Mouse (Mus musculus) right cerebral cortex, adult 18-20 months (tissue): ENCODE data around the gene Rcn3.
"Not testable (repeated sequence)": the region's sequence is repeated elsewhere in the genome, so short reads cannot be mapped to it uniquely, and the experiment has no call there.

Experiments
- DNase-seq: peaks from one replicate; pipeline ENCODE4 v3.0.0; 2022; ENCODE audit warnings: mixed read lengths

Rcn3 gene

DNA sequence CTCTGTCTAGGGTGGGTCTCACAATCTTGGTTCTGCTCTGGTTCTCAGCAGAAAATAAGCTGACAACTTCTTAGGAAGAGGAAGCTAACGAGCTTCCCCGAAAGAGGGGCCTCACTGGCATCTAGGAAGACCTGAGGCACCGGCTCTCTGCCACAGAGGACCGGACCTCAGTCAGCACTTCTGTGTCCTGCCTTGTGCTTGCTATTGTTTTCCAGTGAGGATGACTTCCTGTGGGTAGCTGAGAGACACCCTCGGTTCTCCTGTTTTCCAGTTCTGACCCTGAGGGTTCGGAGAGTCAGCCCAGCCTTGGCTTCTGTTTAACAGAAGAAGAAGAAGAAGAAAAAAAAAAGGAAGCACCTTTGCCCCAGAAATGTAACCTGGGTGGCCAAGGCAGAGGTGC is 5.5 kb upstream of the Rcn3 start:
- no peak for DNase-seq

DNA sequence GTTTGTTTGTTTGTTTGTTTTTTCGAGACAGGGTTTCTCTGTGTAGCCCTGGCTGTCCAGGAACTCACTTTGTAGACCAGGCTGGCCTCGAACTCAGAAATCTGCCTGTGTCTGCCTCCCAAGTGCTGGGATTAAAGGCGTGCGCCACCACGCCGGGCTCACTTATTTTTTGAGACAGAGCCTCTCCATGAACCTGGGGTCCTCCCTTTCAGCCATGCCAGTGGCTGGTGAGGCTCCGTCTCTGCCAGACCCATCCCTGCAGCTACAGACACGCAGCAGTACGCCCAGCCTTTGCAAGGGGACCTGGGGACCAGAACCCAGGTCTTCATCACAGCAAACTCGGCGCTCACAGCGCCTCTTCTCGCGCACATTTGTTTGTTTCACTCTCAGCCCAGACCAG is 3.9 kb upstream of the Rcn3 start:
- not testable (repeated sequence) for DNase-seq

DNA sequence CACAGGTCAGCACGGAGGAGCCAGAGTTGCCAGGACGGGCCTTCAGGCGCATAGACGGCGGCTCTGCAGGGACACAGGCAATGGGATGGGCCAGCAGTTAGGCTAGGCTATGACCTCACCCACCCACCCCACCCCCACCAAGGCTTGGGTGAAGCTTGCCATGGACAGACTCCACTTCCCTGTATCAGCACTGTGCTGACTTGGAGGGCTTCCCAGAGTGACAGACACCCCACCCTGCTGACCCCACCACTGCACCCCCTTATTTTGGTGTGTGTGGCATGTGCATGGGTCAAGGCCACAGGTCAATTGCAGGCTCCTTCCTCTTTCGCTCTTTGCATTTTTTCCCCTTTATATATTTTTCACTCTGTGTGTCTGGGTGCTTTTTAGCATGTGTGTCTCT is 3.3 kb upstream of the Rcn3 start:
- no peak for DNase-seq

DNA sequence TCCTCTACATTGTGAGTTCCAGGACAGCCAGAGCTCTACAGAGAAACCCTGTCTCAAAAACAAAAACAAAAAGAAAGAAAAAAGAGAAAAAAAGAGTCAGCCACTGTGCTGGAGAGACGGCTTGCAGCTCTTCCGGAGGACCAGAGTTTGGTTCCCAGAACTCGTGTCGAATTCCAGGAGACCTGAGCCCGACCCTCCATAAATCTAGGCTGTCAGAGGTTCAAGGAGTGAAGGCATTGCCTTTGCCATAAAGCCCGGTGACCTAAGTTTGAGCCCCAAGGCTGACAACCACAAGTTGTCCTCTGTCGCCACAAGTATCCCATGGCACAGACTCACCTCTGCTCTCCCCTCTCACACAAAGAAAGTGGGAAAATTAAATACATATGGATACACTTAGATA is 2.1 kb upstream of the Rcn3 start:
- no peak for DNase-seq

DNA sequence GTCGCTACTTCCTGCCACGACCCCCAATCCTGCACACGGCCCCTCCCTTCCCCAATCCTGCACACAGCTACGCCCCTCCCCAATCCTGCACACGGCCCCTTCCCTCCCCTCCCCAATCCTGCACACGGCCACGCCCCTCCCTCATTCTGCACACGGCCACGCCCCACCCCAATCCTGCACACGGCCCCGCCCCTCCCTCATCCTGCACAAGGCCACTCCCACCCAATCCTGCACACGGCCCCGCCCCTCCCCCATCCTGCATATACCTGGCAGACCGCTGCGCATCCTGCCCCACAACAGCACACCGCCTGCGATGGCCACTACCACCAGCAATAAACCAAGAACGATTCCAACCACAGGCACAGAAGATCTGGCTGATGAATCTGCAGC is 1.5 kb upstream of the Rcn3 start:
- DNase-seq = no peak

DNA sequence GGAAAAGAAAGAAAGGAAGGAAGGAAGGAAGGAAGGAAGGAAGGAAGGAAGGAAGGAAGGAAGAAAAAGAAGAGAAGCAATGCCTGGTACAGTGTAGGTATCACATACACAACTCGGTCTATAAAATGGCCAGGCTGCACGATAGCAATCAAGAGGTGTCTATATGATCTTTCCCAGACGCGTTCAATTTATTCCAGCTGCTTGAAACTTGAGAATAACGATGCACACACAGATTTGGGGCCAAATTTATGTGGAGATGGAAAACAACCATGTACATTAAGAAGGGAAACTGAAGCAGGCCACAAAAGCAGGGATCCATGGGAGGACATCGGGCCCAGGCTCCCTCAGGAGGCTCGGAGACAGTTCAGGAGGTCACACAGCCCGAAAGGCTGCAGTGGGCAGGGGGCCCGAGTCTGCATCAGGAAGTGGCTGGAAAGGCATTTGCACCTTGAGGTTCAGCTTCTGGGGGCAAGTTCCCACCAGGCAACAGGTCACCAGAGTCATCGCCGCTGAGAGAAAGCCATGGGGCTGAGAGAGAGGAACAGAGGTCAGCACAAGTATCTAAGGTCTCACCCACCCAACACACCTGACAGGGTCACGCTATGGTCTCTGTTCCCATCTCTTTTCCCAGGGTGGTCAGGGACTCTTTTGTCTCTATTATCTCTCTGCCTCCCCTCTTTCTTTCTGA is 951 bp upstream of the Rcn3 start:
- no peak for DNase-seq

DNA sequence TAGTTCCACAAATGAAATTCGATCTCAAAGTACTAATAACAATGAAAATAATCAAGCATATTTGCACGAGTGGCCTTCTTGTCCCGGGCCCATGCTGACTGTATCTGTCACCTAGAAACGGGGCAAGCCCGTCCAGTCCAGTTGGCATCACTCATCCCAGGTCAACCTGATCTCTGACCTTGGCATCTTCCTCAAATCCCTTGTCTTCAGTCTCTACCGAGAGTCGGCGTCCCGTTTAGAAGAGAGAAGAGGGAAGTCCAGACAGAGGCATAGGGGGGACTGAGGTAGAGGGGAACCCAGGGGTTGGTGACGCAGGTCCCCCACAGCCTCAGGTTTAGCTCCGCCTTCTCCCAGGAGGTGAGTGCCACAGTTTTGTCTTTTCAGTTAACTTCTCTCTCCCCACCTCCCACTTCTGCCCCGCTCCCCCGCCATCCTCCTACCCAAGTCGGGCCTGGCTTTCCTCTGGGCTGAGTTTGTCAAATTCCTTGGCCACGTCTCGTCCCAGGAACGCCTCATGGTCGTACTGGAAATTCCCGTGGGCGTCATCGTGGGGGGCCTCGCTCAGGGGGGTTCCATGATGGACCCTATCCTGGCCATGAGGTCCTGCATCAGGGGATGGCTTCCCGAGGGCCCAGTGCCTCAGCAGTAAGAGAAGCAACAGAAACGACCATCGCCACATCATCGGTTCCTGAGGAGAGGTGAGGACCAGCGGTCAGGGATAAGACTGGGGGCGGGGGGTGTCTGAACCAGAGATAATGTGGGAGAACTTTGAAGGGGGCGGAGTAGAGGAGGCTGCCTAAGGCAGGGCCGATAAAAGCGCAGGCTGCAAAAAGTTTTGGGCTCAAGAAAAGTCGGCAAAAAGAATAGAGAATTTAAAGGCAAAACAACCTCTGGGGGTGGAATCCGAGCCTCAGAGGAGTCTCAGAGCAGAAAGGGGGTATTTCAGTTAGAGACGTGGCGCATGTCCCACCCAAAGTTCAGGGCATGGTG is 725 bp downstream of the Rcn3 start:
- DNase-seq = no peak

DNA sequence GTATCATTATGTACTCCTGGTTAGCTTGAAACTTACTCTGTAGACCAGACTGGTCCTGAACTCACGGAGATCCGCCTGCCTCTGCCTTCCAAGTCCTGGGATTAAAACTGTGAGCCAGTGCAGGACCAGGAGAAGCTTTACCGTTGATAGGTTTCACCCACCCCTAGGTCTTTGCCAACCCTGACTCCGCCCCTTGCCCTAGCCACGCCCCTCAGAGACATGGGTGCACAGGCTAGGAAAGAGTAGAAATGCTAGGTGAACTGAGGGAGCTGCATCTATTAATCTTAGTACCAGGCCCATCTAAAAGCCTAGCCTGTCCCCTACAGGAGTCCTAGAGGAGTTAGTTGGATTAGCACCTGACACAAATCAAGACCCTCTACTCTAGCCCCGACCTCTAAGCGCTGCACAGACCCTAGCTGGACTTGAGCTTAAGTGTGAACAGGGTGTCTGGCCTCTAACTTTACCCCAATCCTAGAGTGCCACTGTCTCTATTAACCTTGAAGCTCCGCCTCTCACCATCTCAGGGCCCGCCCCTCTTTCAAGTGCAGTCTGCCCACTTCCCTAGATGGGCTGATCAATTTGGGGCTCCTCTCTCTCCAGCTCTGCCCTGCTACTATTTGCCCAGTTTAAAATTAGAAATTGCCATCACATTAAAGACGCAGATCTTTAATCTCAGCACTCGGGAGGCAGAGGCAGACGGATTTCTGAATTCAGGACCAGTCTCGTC is 1.6 kb downstream of the Rcn3 start:
- DNase-seq = no peak

DNA sequence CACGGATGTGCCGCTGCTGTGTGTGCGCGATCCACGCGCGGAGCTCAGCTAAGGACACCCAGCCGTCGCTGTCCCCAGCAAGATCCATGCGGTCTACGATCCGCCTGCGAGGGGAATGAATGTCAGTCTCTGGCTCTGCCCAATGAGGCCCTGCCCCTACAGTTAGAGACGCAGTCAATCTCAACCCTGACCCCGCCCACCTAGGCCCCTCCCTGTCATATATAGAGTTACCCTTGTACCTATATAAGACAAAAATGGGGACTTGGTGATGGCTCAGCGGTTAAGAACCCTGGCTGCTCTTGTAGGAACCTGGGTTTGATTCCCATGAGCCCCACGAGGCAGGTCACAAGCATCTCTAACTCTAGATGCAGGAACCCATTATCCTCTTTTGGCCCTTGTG is 3.4 kb downstream of the Rcn3 start:
- DNase-seq = no peak

DNA sequence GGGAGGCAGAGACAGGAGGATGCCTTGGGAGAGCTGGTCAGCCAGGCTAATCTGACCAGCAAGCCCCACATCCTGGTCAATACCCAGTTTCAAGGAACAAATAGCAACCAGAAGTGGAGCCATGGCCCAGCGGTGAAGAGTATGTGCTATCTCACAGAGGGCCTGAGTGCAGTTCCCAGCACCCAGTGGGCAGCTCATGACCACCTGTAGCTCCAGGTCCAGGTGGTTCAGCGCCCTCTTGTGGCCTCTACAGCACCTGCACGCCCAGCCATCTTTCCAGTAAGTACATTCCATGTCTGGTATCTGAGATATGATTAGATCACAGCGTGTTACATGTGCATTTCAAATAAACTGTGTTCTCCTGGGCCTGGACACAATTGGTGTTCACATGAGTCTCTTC is 5.9 kb downstream of the Rcn3 start:
- DNase-seq = no peak

DNA sequence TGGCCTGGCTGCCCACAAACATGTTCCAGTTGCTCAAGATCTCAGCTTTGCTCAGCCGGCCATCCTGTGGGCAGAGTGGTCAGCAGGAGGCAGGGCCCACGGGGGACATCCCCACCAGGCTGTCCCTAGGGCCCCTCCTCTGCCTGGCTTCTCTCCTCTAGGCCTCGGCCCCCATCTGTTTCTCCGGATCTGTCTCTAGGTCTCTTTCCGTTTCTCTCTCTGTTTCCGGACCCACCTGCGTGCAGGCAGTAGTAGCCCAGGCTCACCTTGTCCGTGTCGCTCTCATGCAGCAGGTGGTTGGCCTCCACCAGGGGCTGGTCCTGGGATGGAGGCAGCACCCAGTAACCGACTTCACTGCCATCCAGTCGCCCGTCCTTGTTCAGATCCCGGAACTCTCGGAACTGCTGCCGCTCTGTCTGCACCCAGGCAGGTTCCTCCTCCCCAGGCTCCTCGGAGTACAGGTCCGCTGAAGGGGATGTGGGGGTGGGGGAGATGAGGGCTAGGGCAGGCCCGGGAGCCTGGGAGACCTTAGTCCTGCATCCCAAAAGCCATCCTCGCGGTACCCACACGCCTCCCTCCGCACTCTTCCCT is 8.6 kb downstream of the Rcn3 start:
- no peak for DNase-seq

DNA sequence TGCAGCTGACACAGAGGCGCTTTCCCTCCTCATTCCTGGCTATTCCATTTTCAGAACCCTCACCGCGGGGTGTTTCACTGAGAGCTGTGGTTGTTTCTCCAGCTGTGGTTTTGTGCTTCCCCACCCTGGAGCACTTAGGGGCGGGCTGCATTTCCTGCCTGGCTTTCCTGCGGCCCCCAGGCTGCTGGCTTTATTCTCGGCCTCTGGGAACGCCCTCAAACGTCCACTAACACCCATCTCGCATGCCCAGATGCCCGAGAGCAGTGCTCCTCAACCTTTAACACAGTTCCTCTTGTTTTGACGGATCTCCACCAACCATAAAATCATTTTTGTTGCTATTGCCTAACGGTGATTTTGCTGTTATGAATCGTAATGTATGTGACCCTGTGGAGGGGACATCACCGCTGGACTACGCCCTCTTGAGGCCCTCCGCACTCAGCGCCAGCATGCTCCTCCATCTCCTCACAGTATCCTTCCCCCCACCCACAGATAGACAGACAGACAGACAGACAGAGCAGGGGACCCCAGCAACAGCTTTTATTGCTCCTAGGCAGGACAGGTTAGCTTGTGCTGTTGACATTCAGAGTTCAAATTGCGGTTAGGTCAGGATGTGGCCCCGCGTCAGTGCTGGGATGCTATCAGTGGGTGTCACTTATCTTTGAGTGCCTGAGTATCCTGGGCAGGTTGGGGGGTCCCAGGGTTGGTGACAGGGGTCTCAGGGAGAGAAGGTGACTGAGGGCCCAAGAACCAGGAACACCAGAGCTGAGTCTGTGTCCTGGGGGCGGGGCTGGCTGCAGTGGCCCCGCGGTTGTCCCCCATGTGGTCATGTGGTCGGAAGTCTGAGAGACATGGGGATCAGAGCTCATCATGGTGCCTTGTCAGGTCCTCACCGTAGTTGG is 9.4 kb downstream of the Rcn3 start:
- DNase-seq = no peak

DNA sequence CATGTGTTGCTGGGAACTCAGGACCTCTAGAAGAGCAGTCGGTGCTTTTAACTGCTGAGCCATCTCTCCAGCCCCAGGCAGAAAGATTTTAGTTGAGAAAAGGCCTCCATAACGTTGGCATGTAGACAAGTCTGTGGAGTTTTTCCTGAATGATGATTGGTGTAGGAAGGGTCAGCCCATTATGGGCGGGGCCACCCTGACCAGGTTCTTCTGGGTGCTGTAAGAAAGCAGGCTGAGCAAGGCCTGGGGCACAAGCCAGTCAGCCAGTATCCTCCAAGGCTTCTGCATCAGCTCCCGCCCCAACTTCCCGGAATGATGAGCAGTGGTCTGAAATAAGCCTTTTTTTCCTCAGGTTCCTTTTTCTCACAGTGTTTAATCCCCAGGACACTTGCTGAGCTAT is 11.0 kb downstream of the Rcn3 start:
- no peak for DNase-seq

DNA sequence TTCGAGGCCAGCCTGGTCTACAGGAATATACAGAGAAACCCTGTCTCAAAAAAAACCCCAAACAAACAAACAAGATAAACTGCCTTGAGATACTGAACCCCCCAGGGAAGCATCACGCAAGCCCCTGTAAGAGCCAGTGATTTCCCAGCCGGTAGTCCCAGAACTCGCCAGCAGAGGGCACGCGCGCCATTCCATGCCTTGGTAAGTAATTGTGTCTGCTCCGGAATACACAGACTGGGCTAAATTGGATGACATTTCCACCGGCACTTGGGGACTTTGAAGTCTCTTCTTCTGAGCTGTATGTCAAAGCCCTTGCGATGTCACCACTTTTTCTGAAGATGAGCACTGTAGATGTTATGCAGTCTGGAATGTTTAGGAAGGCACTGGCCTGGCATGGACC is 12.2 kb downstream of the Rcn3 start:
- DNase-seq = peak; percentile 81

DNA sequence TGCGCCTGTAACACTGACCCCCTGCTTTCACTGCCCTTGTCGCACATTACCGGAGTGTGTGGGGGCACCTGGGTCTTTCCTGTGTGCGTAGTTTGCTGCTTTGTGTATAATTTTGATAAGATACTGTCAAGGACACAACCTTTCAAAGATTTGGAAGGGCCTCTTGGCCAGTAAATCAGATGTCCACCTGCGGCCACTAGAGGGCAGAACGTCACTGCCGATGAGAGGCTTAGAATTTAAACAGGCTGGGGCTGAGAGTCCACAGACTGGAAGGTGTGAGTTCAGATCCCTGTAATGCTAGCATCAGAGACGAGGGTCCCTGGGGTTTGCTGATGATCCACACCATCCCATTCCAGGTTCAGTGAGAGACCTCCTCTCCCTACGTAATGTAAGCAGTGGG is 13.5 kb downstream of the Rcn3 start:
- DNase-seq = peak; percentile 49

DNA sequence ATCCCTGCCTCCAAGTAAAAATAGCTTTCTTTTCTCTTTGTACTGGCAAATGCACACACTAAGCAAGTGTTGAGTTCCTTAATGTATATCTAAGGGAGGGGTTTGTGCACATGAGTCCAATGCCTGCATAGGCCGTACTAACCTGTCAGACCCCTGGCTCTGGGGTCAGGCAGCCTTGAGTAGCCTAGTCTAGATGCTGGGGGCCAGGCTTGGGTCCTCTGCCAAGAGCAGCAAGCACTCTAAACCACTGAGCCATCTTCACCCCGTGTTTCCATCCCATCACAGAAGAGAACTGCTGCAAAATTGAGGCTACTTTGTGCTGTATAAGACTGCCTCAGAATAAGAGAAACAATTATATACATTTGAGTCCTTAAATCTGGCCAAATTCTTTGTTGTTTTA is 14.2 kb downstream of the Rcn3 start:
- no peak for DNase-seq

DNA sequence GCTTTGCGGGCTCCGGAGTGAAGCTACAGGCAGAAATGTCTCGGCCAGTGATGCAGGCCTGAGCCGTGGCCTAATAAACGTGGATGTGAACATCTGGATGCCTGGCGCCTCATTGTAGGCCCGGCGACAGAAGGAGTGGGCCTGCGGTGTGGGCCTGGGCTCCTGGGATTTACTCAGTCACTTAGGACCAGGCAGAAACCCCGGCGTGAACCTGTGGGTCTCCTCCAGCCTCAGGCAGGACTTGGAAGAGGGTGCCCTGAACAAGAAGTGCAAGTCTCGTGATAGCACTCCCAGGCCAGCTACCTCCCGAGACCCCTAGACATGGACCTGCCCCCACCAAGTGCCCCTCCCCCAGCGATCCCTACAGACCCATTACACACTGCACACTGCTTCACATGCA is 14.7 kb downstream of the Rcn3 start:
- DNase-seq = no peak

DNA sequence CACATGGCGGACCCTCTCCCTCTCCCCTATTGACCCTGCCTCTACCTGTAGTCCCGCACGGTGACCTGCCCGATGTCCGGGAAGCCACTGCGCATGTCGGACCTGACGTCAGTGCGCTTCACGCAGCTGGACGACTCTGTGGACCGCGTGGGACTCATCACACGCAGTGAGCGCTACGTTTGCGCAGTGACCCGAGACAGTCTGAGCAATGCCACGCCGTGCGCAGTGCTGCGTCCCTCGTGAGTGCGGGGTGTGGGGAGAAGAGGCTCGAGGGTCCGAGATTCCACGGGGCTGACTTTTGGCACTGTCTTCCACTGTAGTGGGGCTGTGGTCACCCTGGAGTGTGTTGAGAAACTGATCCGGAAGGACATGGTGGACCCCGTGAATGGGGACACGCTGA is 15.5 kb downstream of the Rcn3 start:
- DNase-seq = no peak

DNA sequence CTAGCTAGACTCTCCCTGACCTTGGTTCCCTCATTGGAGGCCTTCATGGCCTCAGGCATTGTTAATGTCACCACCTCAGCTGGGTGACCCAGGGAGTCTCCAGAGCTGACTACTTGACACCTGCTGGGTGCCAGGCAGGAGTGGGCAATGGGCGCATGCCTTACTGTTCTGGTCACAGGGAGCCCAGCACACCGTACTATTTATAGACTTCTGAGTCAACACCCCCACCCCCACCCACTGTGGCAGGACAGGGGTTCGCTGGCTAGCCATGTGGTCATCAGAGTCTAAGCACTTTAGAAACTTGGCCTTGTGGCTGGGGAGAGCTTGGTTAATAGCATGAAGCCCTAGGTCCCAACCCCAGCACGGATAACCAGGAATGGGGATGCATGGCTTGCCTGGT is 16.6 kb downstream of the Rcn3 start:
- DNase-seq = no peak

DNA sequence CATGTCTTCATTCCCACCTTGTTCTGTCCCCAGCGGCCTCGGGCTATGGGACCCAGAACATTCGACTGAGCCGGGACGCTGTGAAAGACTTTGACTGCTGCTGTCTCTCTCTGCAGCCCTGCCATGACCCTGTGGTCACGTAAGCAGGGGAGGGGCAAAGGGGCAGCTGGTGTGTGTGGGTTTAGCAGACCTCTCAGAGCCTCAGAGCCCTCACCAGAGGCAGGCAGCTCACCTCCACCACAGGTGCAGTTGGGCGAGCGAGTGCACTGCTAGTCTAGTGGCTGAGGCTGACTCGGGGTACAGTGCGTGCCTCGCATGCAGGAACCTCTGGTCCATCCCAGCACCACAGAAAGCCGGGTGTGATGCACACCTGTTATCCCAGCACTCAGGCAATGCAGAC is 18.1 kb downstream of the Rcn3 start:
- no peak for DNase-seq

DNA sequence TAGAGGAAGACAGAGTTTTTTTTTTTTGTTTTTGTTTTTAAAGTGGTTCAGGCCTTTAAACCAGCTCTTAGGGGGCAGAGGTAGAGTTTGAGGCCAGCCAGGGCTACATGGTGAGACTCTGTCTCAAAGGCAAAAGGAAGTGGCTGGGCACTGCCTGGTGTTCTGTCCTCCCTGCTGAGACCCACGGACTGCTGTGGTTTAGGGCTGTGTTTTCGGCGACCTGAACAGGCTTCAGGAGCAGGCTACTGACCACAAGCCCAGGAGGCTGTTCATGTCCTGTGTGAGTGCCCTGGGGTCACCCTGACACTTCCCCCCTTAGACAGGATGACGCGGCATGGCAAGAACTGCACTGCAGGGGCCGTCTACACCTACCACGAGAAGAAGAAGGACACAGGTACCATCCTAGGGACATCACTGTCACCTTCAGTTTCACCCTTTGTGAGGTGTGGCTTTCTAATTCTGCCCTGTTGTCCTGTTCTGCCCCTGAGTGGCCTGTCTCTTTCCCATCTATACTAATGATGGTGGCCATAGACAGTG is 18.8 kb downstream of the Rcn3 start:
- no peak for DNase-seq

DNA sequence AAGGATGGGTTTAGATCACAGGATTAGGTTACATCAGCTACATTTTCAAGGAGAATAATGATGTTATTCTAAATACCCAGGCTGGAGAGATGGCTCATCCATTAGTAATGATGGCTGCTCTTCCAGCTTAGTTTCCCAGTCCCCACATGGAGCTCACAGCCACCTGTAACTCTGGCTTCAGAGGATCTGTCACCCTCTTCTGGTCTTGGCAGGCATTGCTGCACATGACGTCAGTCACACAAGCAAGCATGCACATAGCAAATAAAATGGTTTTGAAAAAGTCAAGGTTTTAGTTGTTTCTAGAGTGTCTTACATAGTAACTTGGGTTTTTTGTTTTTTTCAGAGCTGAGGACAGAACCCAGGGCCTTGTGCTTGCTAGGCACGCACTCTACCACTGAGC is 19.8 kb downstream of the Rcn3 start:
- DNase-seq = no peak
